Mouse (Mus musculus): ENCODE data around the gene Sgce. TPM values are rescaled to one million over a fixed set of nuclear protein-coding genes. Genes with fewer than 3 reads are reported as not detected.

The Sgce gene
- polyA plus RNA-seq, 1 experiment from 2014 or later, result 22.8 TPM

GRCm38 (mm10) chr6:4747677-4748505 is 884 bp upstream of the Sgce start:
- no peak for ATAC-seq (ENCODE audit: low read depth)
- Histone ChIP-seq H3K36me3 (ENCODE audit: control insufficient read depth, insufficient read depth) (no peaks in the 10 kb centered on the region), H3K4me1 (ENCODE audit: control insufficient read depth, low read depth, low read length) (no peaks in the 10 kb centered on the region), H3K9me3 (replicated peaks; ENCODE audit: control insufficient read depth, low read length) (no peaks in the 10 kb centered on the region), H3K4me2 (ENCODE audit: low read depth, low read length) (peak overlapping the region; percentile 58), H3K9ac (ENCODE audit: low read depth, low read length) (no peak overlapping the region), H3K27me3 (ENCODE audit: control insufficient read depth, insufficient read depth, low read depth, low read length) (peaks cover 18% of the 10 kb centered on the region), H3K27ac (ENCODE audit: low read length) (no peak overlapping the region), H3K4me3 (ENCODE audit: low read depth, low read length) (peak overlapping the region; percentile 30)
- WGBS (ENCODE audit: insufficient replicate concordance), result 47% methylated on average over 71 of the region's 71 CpGs

DNA sequence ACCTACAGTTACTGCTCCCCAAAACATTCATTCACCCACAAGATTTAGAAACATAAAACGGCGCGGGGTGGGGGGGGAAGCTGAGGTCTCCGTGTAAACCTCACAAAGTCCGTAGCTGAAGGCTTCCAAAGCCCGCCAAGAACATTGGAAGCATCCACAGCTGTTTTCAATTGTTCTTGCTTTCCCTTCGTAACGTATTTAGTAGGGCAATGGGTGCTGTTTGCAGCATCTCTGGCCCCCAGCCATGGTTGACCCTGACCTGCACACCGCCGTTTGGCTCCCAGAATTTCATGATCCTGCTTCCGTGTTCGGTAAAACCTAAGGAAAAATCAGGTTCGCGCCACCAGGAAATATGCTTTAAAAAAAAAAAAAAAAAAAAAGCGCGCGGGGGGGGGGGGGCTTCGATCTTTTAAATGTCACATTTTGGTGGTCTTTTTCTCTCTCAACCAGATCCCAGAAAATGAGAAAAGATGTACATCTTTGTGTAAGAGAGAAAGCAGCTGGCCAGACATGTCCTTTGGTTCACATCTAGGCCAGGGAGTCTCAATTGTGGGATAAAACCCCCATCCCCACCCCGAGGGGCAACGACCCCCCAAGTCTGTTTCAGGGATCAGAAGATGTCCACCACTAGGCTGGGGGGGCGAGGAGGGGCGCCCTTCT is 841 bp downstream of the Sgce start:
- no peaks in the 10 kb centered on the region for H3K4me1 ChIP-seq (ENCODE audit: control insufficient read depth, low read depth, low read length)
- H3K9ac ChIP-seq (ENCODE audit: low read depth, low read length), result peak overlapping the region; percentile 42
- WGBS (ENCODE audit: insufficient replicate concordance), result 46% methylated on average over 20 of the region's 22 CpGs
- no peak overlapping the region for H3K27ac ChIP-seq (ENCODE audit: low read length)
- peak overlapping the region; percentile 34 for H3K4me3 ChIP-seq (ENCODE audit: low read depth, low read length)
- peaks cover 18% of the 10 kb centered on the region for H3K27me3 ChIP-seq (ENCODE audit: control insufficient read depth, insufficient read depth, low read depth, low read length)
- H3K4me2 ChIP-seq (ENCODE audit: low read depth, low read length), result peak overlapping the region; percentile 58; the same call in 1 of the 2 replicates
- H3K36me3 ChIP-seq (ENCODE audit: control insufficient read depth, insufficient read depth), result no peaks in the 10 kb centered on the region
- no peak for ATAC-seq (ENCODE audit: low read depth)
- H3K9me3 ChIP-seq (replicated peaks; ENCODE audit: control insufficient read depth, low read length), result no peaks in the 10 kb centered on the region

- H3K9ac ChIP-seq (ENCODE audit: low read depth, low read length), result no peak overlapping the region
- no peaks in the 10 kb centered on the region for H3K4me1 ChIP-seq (ENCODE audit: control insufficient read depth, low read depth, low read length)
- no peak overlapping the region for H3K27ac ChIP-seq (ENCODE audit: low read length)
- WGBS (ENCODE audit: insufficient replicate concordance), result 50% methylated on average over 6 of the region's 6 CpGs
- no peak overlapping the region for H3K4me2 ChIP-seq (ENCODE audit: low read depth, low read length)
- no peaks in the 10 kb centered on the region for H3K9me3 ChIP-seq (replicated peaks; ENCODE audit: control insufficient read depth, low read length)
- no peaks in the 10 kb centered on the region for H3K36me3 ChIP-seq (ENCODE audit: control insufficient read depth, insufficient read depth)
- no peaks in the 10 kb centered on the region for H3K27me3 ChIP-seq (ENCODE audit: control insufficient read depth, insufficient read depth, low read depth, low read length)
- no peak overlapping the region for H3K4me3 ChIP-seq (ENCODE audit: low read depth, low read length)
- ATAC-seq (ENCODE audit: low read depth), result no peak
These were observed 6.5 kb downstream of the Sgce start for GRCm38 (mm10) chr6:4740511-4740910.

DNA sequence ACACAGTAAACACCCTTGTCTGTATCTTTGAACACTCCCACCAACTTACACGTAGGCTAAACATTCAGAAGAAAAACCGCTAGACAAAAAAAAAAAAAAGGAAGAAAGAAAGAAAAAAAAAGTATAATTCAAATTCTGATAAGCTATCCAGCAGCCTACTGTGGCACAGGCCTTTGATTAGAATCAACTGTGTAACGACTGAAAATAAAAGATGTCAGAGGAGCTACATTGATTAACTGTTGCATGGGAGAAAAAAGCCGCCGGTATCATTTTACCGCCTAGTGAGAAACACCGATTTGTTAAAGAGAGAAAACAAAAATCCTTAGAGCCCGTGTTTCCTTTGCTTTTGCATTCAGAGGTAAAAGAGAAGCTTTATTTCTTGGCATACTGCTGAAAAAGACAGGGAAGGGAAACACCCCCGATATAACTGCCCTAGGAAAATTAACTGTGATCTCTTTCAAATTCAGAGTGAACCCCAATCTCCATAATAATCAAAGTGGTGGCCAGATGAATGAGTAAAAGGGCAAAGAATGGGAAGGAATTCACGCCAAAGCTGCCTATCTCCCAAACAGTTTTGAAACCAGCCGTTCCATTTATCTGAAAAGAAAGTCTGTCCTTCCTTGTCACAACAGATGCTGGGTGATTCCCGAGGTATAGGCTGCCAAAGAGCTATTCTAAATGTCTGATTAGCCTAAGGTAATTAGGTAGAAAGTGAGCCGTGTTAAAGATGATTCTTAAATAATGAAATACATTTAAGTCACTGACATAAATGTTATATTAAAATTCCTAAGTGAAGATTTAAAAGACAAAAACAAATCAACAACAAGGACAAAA is 7.3 kb downstream of the Sgce start:
- no peaks in the 10 kb centered on the region for H3K4me1 ChIP-seq (ENCODE audit: control insufficient read depth, low read depth, low read length)
- H3K9me3 ChIP-seq (replicated peaks; ENCODE audit: control insufficient read depth, low read length), result no peaks in the 10 kb centered on the region
- H3K4me2 ChIP-seq (ENCODE audit: low read depth, low read length), result no peak overlapping the region
- no peak overlapping the region for H3K27ac ChIP-seq (ENCODE audit: low read length)
- H3K27me3 ChIP-seq (ENCODE audit: control insufficient read depth, insufficient read depth, low read depth, low read length), result no peaks in the 10 kb centered on the region
- H3K36me3 ChIP-seq (ENCODE audit: control insufficient read depth, insufficient read depth), result no peaks in the 10 kb centered on the region
- no peak overlapping the region for H3K4me3 ChIP-seq (ENCODE audit: low read depth, low read length)
- no peak overlapping the region for H3K9ac ChIP-seq (ENCODE audit: low read depth, low read length)
- no peak for ATAC-seq (ENCODE audit: low read depth)
- 29% methylated on average over 13 of the region's 13 CpGs for WGBS (ENCODE audit: insufficient replicate concordance)

- H3K9me3 ChIP-seq (replicated peaks; ENCODE audit: control insufficient read depth, low read length), result no peaks in the 10 kb centered on the region
- no peak overlapping the region for H3K27ac ChIP-seq (ENCODE audit: low read length)
- no peak overlapping the region for H3K9ac ChIP-seq (ENCODE audit: low read depth, low read length)
- no peaks in the 10 kb centered on the region for H3K4me1 ChIP-seq (ENCODE audit: control insufficient read depth, low read depth, low read length)
- ATAC-seq (ENCODE audit: low read depth), result no peak
- no peak overlapping the region for H3K4me2 ChIP-seq (ENCODE audit: low read depth, low read length)
- H3K36me3 ChIP-seq (ENCODE audit: control insufficient read depth, insufficient read depth), result no peaks in the 10 kb centered on the region
- 45% methylated on average over 2 of the region's 2 CpGs for WGBS (ENCODE audit: insufficient replicate concordance)
- H3K4me3 ChIP-seq (ENCODE audit: low read depth, low read length), result no peak overlapping the region
- no peaks in the 10 kb centered on the region for H3K27me3 ChIP-seq (ENCODE audit: control insufficient read depth, insufficient read depth, low read depth, low read length)
These were observed 8.3 kb downstream of the Sgce start for GRCm38 (mm10) chr6:4738717-4739116.

GRCm38 (mm10) chr6:4738034-4738629 is 8.9 kb downstream of the Sgce start:
- no peaks in the 10 kb centered on the region for H3K27me3 ChIP-seq (ENCODE audit: control insufficient read depth, insufficient read depth, low read depth, low read length)
- H3K9ac ChIP-seq (ENCODE audit: low read depth, low read length), result no peak overlapping the region
- WGBS (ENCODE audit: insufficient replicate concordance), result 54% methylated on average over 11 of the region's 11 CpGs

GRCm38 (mm10) chr6:4736372-4736771 is 10.6 kb downstream of the Sgce start:
- Histone ChIP-seq H3K4me2 (ENCODE audit: low read depth, low read length) (no peak overlapping the region), H3K27ac (ENCODE audit: low read length) (no peak overlapping the region), H3K4me3 (ENCODE audit: low read depth, low read length) (no peak overlapping the region), H3K9ac (ENCODE audit: low read depth, low read length) (no peak overlapping the region), H3K27me3 (ENCODE audit: control insufficient read depth, insufficient read depth, low read depth, low read length) (no peaks in the 10 kb centered on the region), H3K9me3 (replicated peaks; ENCODE audit: control insufficient read depth, low read length) (no peaks in the 10 kb centered on the region), H3K36me3 (ENCODE audit: control insufficient read depth, insufficient read depth) (no peaks in the 10 kb centered on the region), H3K4me1 (ENCODE audit: control insufficient read depth, low read depth, low read length) (no peaks in the 10 kb centered on the region)
- no peak for ATAC-seq (ENCODE audit: low read depth)
- 71% methylated on average over 9 of the region's 9 CpGs for WGBS (ENCODE audit: insufficient replicate concordance)

More at GRCm38 (mm10) chr6:4738034-4738629, 8.9 kb downstream of the Sgce start:
- Histone ChIP-seq H3K4me3 (ENCODE audit: low read depth, low read length) (no peak overlapping the region), H3K27ac (ENCODE audit: low read length) (no peak overlapping the region), H3K9me3 (replicated peaks; ENCODE audit: control insufficient read depth, low read length) (no peaks in the 10 kb centered on the region), H3K4me2 (ENCODE audit: low read depth, low read length) (no peak overlapping the region), H3K4me1 (ENCODE audit: control insufficient read depth, low read depth, low read length) (no peaks in the 10 kb centered on the region), H3K36me3 (ENCODE audit: control insufficient read depth, insufficient read depth) (no peaks in the 10 kb centered on the region)
- ATAC-seq (ENCODE audit: low read depth), result no peak

DNA sequence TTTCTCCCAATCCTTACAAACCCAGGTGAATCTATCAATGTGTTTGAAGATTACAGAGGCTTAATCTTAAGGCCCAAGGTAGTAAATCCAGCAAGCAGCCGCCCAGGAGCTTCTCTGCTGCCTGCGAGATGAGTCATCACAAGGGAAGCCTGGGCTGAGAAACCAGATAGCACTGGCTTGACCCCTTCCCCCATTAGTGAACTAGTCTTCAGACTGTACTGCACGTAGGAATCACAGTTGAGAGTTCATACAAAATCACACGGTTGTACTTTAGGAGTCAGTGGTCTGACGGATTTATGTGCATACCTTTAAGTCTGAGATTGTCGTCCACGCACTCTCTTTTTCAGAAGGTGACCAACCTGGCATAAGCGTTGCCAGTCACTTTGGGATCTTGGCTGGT is 13.8 kb downstream of the Sgce start:
- Histone ChIP-seq H3K27me3 (ENCODE audit: control insufficient read depth, insufficient read depth, low read depth, low read length) (no peaks in the 10 kb centered on the region), H3K4me3 (ENCODE audit: low read depth, low read length) (no peak overlapping the region), H3K36me3 (ENCODE audit: control insufficient read depth, insufficient read depth) (no peaks in the 10 kb centered on the region), H3K4me1 (ENCODE audit: control insufficient read depth, low read depth, low read length) (no peaks in the 10 kb centered on the region), H3K9ac (ENCODE audit: low read depth, low read length) (no peak overlapping the region), H3K27ac (ENCODE audit: low read length) (no peak overlapping the region), H3K9me3 (replicated peaks; ENCODE audit: control insufficient read depth, low read length) (no peaks in the 10 kb centered on the region), H3K4me2 (ENCODE audit: low read depth, low read length) (no peak overlapping the region)
- no peak for ATAC-seq (ENCODE audit: low read depth)
- 42% methylated on average over 8 of the region's 8 CpGs for WGBS (ENCODE audit: insufficient replicate concordance)
